Mouse (Mus musculus) right cerebral cortex, postnatal 36 days (tissue): ENCODE results near the gene Mup7.
"Not testable (repeated sequence)": the region's sequence is repeated elsewhere in the genome, so short reads cannot be mapped to it uniquely, and the experiment has no call there.

Source experiments
- DNase-seq, 2 experiments: peaks; one replicate each; pipeline ENCODE4 v3.0.0; 2022; ENCODE audit warnings: low spot score in 2 of 2, mixed read lengths in 1 of 2

Mup7 gene

DNA sequence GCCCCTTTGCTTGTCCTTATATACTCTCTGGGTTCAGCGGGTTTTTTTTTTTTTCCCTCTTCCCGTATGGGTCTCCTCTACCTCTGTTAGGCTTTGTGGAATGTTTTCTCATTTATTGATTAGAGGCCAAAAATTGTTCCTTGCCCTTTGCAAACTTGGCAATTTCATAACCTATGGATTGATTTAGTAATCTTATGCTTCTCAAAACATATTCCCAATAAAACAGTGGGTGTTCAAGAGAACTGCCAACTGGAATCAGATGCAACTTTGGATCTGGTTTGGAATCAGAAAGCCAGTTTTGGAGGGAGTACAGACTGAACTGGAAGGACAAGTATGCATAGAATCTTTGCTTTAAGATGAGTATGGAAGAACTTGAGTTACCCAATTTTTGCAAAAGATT lies at the start of gene Mup7:
Gene Mup7, minus strand, starts transcription at position 101 of the 400 bp plus-strand sequence.
- not testable (repeated sequence) for DNase-seq

DNA sequence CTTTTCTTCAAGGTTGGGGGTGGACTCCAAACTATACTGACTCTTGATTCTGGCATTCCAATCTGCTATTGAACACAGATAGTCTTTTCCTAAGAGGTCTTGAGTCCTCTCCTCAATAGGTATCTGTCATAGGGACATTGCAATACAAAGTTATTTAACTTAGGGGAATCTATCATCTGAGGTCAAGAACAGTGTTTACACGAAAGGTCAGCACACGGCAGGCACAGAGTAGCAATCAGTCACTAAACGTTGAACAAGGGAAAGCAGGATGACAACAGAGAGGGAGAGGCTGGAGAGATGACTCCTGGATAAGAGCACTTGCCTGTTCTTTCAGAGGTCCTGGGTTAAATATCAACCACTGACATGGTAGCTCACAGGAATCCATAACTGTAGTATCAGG lies 9.6 kb upstream of the Mup7 start:
- not testable (repeated sequence) for DNase-seq

DNA sequence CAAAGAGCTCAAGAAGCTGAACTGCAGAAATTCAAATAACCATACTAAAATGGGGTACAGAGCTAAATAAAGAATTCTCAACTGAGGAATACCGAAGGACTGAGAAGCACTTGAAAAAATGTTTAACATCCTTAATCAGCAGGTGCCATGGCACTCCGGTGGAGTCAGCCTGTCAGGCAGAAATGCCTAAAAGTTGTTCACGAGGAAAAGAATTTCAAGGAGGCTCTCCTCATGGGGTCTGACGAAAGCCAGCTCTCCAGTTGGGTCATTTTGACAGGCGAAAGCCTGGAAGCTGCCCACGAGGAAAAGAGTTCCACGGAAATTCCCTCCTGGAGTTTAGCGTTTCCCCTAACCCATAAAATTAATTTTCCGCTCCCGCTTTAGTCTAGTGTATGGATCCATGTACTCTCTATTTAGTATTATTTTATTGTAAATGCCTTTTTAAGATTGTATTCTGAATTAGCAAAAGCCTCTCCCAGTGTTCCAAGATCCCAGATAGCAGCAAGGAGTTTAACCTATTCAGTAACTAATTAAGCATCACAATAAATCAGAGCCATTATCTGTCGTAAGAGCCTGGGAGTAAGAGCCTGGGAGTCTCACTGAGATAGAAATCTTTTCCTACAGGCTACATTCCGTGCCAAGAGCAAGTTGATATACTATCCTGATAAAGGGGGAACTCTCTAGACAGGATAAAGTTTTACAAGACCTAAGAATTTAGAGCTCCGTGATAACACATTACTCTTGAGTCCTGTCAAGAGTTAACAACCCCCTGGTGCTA lies 40.8 kb downstream of the Mup7 start:
- DNase-seq = not testable (repeated sequence)

DNA sequence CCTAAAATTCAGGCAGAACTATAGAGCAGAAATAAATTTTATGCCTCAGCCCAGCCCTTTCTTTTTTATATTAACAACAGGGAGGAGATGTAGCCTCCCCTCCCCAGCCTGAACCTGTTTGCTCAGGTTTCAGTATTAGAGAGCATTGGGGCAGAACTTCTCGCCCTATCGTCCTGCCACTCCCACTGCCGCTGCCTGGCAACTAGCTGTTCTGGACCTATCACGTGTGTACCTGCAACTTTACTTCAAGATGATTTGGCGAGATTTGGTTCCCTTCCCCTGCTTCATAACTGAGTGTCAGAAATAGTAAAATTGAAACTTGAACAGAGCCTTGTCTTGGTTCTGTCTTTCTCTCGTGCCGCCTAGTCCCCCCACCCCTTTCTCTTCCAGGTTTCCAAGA lies 50.1 kb downstream of the Mup7 start:
- DNase-seq = not testable (repeated sequence)
